Mouse (Mus musculus) bone marrow macrophage, adult 2 months (primary cell): Measurements from ENCODE around the gene Stam2. TPM values are rescaled to one million over a fixed set of nuclear protein-coding genes. Genes with fewer than 3 reads are reported as not detected.

Experiments used
- H3K27ac ChIP-seq: 2 replicates; pipeline ENCODE4 v1.5.1; 2012; ENCODE audit warnings: low read depth, low read length; ENCODE audit not compliant: insufficient read depth
- H3K4me1 ChIP-seq: 2 replicates; pipeline ENCODE4 v1.6.1; 2012; ENCODE audit warnings: low read length; ENCODE audit not compliant: control insufficient read depth, insufficient read depth
- H3K4me3 ChIP-seq: 2 replicates; pipeline ENCODE4 v1.5.1; 2012; ENCODE audit warnings: mild to moderate bottlenecking, low read length, moderate library complexity; ENCODE audit not compliant: insufficient read depth
- CTCF ChIP-seq: IDR thresholded peaks from 2 replicates; pipeline ENCODE4 v1.5.1; 2012; ENCODE audit warnings: low read depth, mild to moderate bottlenecking, low read length, moderate library complexity
- POLR2A ChIP-seq: IDR thresholded peaks from 2 replicates; pipeline ENCODE4 v1.6.1; 2012; ENCODE audit warnings: mild to moderate bottlenecking, low read depth, low read length, borderline replicate concordance
- polyA plus RNA-seq: library from polyadenylated mRNA; stranded (reverse); fragments of >200 nt; gene quantifications from 2 replicates; pipeline ENCODE4 v1.2.4, GENCODE M21; 2012; ENCODE audit not compliant: missing spikeins, insufficient read depth, insufficient read length

Stam2 gene
- polyA plus RNA-seq, 1 experiment, result 22.5 TPM

DNA sequence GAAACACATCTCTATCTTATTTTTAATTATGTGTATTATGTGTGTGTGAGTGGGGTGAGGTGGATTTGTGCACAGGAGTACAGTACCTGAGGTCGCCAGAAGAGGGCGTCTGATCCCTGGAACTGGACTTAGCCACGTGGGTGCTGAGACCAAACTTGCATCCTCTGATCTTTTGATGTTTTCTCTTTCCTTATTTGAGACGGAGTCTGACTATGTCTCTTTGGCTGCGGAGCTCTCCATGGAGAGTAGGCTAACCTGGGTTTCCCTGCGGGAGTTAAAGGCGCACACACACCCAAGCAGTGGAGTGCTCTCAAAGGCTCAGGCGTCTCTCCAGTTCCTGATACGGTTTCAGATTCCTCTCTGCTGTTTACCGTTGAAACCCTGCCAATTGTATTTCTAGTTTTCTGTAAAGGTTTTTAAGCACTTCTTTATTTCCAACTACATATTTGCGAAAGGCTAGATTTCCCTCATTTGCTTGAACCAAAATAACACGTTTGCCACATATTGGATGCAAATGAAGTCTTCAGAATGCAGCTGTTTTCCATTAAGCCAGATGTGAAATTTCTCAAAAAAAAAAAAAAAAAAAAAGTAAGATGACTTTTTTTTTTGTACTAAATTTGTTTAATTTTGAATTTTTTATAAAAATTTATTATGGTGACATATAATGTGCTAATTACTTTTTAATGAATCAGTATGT lies 21.1 kb upstream of the Stam2 start:
- H3K27ac ChIP-seq, result no peak overlapping the region
- H3K4me3 ChIP-seq, result peak overlapping the region; percentile 24

DNA sequence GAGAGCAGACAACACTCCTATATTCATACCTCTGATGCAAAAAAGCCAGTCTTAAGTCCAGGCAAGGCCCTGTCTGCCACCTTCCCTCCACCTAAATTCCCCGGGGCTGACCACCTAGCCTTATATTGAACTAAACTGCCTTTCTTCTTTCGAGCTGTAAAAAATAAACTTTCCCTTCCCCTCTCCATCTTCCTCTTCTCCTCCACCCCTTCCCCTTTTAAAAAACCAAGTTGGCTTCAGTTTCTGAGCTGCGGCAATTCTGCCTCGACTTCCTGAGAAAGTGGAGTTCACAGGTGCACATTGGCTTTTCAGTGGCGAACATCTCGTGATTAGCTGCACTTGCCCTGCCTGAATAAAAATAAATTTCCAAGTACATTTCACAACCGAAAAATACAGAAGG lies 20.4 kb upstream of the Stam2 start:
- TF ChIP-seq POLR2A (no peak), CTCF (no peak)
- no peak overlapping the region for H3K27ac ChIP-seq
- H3K4me3 ChIP-seq, result peak overlapping the region; percentile 7; the same call in 1 of the 2 replicates
- H3K4me1 ChIP-seq, result peaks cover 2% of the 10 kb centered on the region; the same call in 1 of the 2 replicates

More for the DNA sequence above, 21.1 kb upstream of the Stam2 start:
- TF ChIP-seq CTCF, result peak; percentile 95
- no peak for TF ChIP-seq POLR2A
- H3K4me1 ChIP-seq, result peaks cover 2% of the 10 kb centered on the region; the same call in 1 of the 2 replicates

DNA sequence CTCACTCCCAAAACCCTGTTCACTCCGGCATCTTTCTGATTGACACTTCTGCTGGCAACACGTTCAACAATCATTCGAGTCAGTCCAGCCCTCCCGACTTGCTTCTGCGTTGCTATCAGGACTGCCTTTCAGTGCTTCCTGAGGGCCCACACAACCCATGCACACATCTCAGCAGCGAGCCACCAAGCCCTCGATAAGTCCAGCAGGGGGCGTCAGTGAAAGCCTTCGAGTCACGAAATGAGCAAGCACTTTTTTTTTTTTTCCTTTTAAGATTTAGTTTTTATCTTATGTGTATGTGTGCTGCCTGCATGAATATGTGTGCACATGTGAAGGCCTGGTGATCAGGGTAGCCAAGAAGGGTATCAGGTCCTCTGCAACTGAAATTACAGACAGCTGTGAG lies 16.5 kb upstream of the Stam2 start:
- Histone ChIP-seq H3K4me3 (no peak overlapping the region), H3K27ac (no peak overlapping the region), H3K4me1 (peaks cover 2% of the 10 kb centered on the region; the same call in 1 of the 2 replicates)
- TF ChIP-seq POLR2A (no peak), CTCF (no peak)

DNA sequence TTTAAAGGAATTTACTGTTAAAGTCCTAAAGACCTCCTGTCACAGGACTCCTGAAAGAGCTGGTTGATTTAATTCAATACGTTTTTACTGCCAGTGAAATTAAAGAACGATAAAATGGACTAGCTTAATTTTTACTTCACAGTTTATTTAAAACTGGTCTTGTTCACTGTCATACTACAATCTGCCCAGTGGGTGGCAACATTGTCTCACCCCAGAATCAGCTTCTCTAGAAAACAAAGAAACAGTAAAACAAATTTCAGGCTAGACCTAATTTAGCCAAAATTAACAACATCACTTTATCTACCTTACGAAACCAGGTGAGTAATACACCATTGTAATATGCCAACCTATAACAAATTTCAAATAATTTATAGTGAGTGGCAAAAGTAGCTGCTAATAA lies 14.6 kb upstream of the Stam2 start:
- Histone ChIP-seq H3K4me3 (no peak overlapping the region), H3K4me1 (no peaks in the 10 kb centered on the region), H3K27ac (no peak overlapping the region)
- TF ChIP-seq POLR2A (no peak), CTCF (no peak)

DNA sequence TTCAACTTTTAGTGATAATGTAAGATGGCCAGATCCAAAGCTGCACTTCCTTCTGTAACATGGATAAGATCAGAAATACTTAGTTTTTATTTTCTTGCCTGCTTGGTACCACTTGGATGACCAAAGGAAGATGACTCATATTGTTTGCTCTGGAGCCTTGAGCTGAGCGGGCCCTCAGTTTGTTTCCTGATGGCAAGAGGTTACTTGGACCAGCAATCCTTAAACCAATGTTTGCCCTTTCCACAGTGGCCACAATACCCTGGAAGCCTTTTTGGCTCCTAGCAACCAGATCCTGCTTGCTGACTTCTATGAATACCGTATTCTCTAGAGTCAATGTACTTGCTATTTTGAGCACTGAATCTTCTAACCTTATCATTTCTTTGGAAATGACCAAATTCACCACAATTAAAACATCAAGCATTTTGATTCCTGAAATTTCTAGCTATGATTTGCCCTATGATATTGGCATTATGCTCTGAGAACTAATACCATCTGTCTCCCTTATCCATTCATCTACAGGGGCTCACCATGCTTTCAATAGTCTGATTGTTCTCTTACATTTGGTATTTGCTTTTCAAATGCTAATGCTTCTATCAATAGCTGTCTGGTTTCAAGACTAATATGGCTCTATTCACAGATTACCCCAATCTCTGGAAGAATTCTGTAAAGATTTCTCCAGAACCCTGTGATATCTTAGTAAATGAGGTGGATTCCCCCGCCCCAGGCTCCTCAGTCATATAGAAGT lies 11.7 kb upstream of the Stam2 start:
- no peak overlapping the region for H3K4me3 ChIP-seq

DNA sequence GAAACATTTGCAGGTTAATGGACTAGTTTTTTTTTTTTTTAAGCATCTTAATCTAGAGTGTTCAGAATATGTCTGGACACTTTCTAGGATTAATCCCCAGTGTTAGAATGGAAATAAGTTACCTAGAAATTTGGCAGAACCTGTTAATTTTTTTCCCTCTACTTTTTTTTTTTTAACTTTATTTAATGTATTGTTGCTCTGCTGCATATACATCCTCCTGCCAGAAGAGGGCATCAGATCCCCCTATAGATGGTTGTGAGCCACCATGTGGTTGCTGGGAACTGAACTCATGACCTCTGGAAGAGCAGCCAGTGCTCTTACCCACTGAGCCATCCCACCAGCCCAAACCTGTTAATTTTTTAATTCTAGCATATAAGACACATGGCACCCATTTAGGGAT lies 2.0 kb upstream of the Stam2 start:
- Histone ChIP-seq H3K4me3 (no peak overlapping the region), H3K27ac (no peak overlapping the region), H3K4me1 (0 out of 2 replicates have a peak, but pooled peaks cover 5% of the 10 kb centered on the region)
- TF ChIP-seq POLR2A, result no peak
- no peak for TF ChIP-seq CTCF

More for the DNA sequence above, 11.7 kb upstream of the Stam2 start:
- Histone ChIP-seq H3K4me1 (no peaks in the 10 kb centered on the region), H3K27ac (no peak overlapping the region)
- TF ChIP-seq CTCF (no peak), POLR2A (no peak)

DNA sequence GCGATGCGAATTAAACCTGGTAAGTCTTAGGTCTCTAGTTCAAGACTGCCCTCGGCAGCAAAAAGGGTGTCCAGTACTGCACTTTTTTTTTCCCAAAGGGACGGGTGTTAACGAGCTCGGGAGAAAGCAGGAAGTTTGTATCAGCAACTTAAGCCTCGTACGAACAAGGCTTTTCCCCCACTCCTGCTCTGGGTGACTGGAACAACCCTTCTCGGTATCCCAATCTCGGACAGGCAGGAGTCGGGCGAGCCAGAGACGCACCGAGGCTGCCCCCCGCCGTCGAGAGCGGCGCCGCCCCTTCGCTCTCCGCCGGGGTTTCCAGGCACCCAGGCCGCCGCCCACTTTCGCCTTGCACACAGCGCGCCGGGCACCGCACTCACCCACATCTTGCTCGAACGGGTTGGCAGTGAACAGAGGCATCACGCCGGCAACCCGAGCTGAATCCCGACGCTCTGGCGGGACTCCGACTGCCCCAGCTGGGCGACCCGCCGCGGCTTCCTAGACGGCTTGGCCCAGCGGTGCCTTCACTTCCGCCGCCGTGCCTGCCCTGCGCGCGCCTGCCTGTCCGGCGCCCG lies 313 bp downstream of the Stam2 start:
- H3K4me1 ChIP-seq, result 0 out of 2 replicates have a peak, but pooled peaks cover 5% of the 10 kb centered on the region
- H3K27ac ChIP-seq, result peak overlapping the region; percentile 79
- TF ChIP-seq CTCF (no peak), POLR2A (no peak)
- peak overlapping the region; percentile 77 for H3K4me3 ChIP-seq

DNA sequence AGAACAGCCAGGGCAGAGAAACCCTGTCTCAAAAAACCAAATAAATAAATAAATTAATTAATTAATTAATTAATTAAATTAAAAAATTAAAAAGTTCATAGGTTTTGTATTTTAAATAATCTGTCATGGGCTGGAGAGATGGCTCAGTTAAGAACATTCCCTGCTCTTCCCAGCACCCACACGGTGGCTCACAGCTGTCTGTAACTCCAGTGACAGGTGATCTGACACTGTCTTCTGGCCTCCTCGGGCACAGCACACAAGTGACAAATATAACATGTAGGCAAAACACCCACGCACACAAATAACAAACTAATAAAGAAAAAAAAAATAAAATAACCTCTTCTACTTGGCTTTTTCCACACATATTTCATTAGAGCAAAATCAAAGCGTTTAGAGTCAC lies 1.5 kb downstream of the Stam2 start:
- TF ChIP-seq POLR2A, result no peak
- no peak for TF ChIP-seq CTCF
- peaks cover 7% of the 10 kb centered on the region; the same call in 1 of the 2 replicates for H3K4me1 ChIP-seq
- H3K4me3 ChIP-seq, result peak overlapping the region; percentile 52
- peak overlapping the region; percentile 38 for H3K27ac ChIP-seq

DNA sequence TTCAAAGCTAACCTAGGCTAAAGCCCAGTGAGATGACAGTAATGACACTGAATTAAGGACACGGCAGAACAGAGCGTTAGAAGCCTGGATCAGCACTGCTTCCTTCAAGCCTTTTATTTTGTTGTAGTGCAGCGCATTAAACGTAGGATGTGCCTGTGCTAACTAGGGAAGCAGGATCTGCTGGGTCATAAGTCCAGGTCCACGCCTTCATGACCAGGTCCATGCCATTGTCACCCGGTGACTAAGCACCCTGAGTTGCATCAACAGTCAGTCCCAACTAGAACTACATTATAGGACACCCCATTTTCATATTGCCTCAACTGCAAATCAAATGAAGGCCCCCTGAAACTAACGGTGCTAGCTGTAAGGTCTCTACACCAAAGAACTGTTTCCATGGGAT lies 7.6 kb downstream of the Stam2 start:
- Histone ChIP-seq H3K4me1 (peaks cover 24% of the 10 kb centered on the region), H3K27ac (no peak overlapping the region), H3K4me3 (no peak overlapping the region)
- TF ChIP-seq POLR2A (no peak), CTCF (no peak)
